Mouse (Mus musculus) midbrain, embryonic 16.5 days (tissue): ENCODE results near the gene Btbd35f12. TPM values are rescaled to one million over a fixed set of nuclear protein-coding genes. Genes with fewer than 3 reads are reported as not detected.
"Not testable (repeated sequence)": the region's sequence is repeated elsewhere in the genome, so short reads cannot be mapped to it uniquely, and the experiment has no call there.

Source experiments
- ATAC-seq: fragments of 200-750 bp; cut with Nextera tagmentation; 2 replicates; pipeline ENCODE4 v1.8.0; 2017; ENCODE audit warnings: moderate TSS enrichment
- H3K27ac ChIP-seq: fragments of 300-500 bp; sonication (generic); 2 replicates; pipeline ENCODE4 v1.5.1; 2014; ENCODE audit warnings: mild to moderate bottlenecking, low read length, mixed read lengths
- H3K27me3 ChIP-seq: fragments of 300-500 bp; sonication (generic); 2 replicates; pipeline ENCODE4 v1.6.1; 2014; ENCODE audit warnings: low read depth, low read length, mixed read lengths; ENCODE audit not compliant: control insufficient read depth, insufficient read depth
- H3K36me3 ChIP-seq: fragments of 300-500 bp; sonication (generic); 2 replicates; pipeline ENCODE4 v1.6.1; 2014; ENCODE audit warnings: mild to moderate bottlenecking, low read length, moderate library complexity, mixed read lengths; ENCODE audit not compliant: control insufficient read depth, insufficient read depth
- H3K4me1 ChIP-seq: fragments of 300-500 bp; sonication (generic); 2 replicates; pipeline ENCODE4 v1.6.1; 2014; ENCODE audit warnings: mild to moderate bottlenecking, low read length, mixed read lengths; ENCODE audit not compliant: control insufficient read depth, insufficient read depth
- H3K4me2 ChIP-seq: fragments of 300-500 bp; sonication (generic); 2 replicates; pipeline ENCODE4 v1.6.1; 2014; ENCODE audit warnings: mild to moderate bottlenecking, low read length, mixed read lengths
- H3K4me3 ChIP-seq: fragments of 300-500 bp; sonication (generic); 2 replicates; pipeline ENCODE4 v1.5.1; 2014; ENCODE audit warnings: low read depth, mild to moderate bottlenecking, low read length, moderate library complexity, mixed read lengths
- H3K9ac ChIP-seq: fragments of 300-500 bp; sonication (generic); 2 replicates; pipeline ENCODE4 v1.6.1; 2014; ENCODE audit warnings: low read depth, low read length, mixed read lengths
- H3K9me3 ChIP-seq: fragments of 300-500 bp; sonication (generic); replicated peaks from 2 replicates; pipeline ENCODE4 v1.6.1; 2014; ENCODE audit warnings: mild to moderate bottlenecking, low read length, mixed read lengths; ENCODE audit not compliant: control insufficient read depth, poor library complexity, severe bottlenecking
- WGBS: fragments of 180-500 bp; shearing (Covaris S2); extraction: QIAGEN DNeasy Blood & Tissue Kit; methylation state at CpG from one replicate; pipeline ENCODE4 v1.1.7; 2014; 5-methylcytosine and 5-hydroxymethylcytosine counted together
- polyA plus RNA-seq: library from polyadenylated mRNA; unstranded; fragments of >200 nt; fragmentation: Nextera tagmentation; extraction: Ambion mirVana; gene quantifications from 2 replicates; pipeline ENCODE4 v1.2.1, GENCODE M21; 2015

Gene Btbd35f12
- not detected in 2 replicates for polyA plus RNA-seq

DNA sequence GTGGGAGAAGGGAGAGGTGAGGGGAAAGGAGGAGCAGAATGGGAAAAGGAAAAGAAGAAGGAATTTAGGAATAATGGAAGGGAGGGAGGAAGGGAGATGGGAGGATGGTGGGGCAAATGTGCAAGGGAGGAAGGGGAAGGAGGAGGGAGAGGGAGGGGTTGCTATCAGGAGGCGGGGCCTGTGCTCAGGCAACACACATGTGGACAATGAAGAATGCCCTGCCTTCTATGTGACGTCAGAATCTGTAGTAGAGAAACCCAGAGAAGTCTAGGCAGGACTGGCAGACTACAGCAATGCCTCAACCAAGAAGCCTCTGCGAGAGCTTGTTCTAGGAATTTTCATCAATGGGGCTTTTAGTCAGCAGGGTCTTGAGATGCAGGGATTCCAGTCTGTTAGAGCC, at the start of gene Btbd35f12:
Gene Btbd35f12, plus strand, starts transcription at position 301 of the 400 bp plus-strand sequence.
- not testable (repeated sequence) for H3K4me1 ChIP-seq, H3K9me3 ChIP-seq, H3K9ac ChIP-seq, H3K36me3 ChIP-seq, H3K4me3 ChIP-seq, H3K27ac ChIP-seq, H3K4me2 ChIP-seq, ATAC-seq, H3K27me3 ChIP-seq
- no CpG with 5 or more reads among the region's 3 CpGs for WGBS

DNA sequence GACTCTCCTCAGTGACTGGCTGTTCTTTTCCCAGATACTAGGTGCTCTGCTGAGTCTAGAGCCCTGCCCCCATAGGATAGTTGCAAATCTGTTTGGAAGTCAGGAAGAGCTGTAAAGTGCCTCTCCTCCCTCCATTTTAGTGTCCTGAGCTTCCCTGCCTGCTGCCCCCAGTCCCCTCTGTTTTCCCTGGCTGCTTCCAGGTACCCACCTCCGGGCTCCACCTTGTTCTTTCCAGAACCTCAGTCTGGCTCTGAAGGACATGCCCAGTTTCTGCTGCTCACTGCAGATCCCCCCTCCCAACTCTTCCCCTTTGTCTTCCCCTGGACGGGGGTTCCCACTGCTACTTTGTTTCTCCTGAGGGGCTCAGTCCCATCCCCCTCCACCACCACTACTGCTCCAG, 40.1 kb downstream of the Btbd35f12 start:
- WGBS = 86% methylated on average over 2 of the region's 2 CpGs

More for the DNA sequence above, 40.1 kb downstream of the Btbd35f12 start:
- H3K27ac ChIP-seq, H3K9me3 ChIP-seq, H3K4me1 ChIP-seq, H3K4me3 ChIP-seq, H3K36me3 ChIP-seq, H3K4me2 ChIP-seq, ATAC-seq, H3K9ac ChIP-seq, H3K27me3 ChIP-seq: not testable (repeated sequence)

Other genes starting within 250 kb of the Btbd35f12 start
- not detected in 2 replicates for gene Spin2-ps6, start 78.5 kb upstream of the Btbd35f12 start, polyA plus RNA-seq